Mouse (Mus musculus) thymus, adult 2 months (tissue): ENCODE measurements around the gene R3hdm4. TPM values are rescaled to one million over a fixed set of nuclear protein-coding genes. Genes with fewer than 3 reads are reported as not detected.

Experiments used
- DNase-seq: peaks from one replicate; pipeline ENCODE4 v3.0.0; 2021
- H3K27ac ChIP-seq: fragments of 200-500 bp; 2 replicates; pipeline ENCODE4 v1.5.1; 2012; ENCODE audit warnings: low read length, control low read depth; ENCODE audit not compliant: control insufficient read depth, insufficient read depth
- H3K27me3 ChIP-seq: fragments of 200-500 bp; 2 replicates; pipeline ENCODE4 v1.6.1; 2012; ENCODE audit warnings: mild to moderate bottlenecking, low read length, moderate library complexity, mixed read lengths; ENCODE audit not compliant: control insufficient read depth, insufficient read depth
- H3K36me3 ChIP-seq: fragments of 200-500 bp; 2 replicates; pipeline ENCODE4 v1.6.1; 2012; ENCODE audit warnings: mild to moderate bottlenecking, low read length, moderate library complexity; ENCODE audit not compliant: control insufficient read depth, insufficient read depth
- H3K4me1 ChIP-seq: fragments of 200-500 bp; replicated peaks from 2 replicates; pipeline ENCODE4 v1.6.1; 2012; ENCODE audit warnings: low read length; ENCODE audit not compliant: control insufficient read depth, insufficient read depth
- H3K4me3 ChIP-seq: fragments of 200-500 bp; 2 replicates; pipeline ENCODE4 v1.5.1; 2012; ENCODE audit warnings: mild to moderate bottlenecking, low read length, control low read depth, moderate library complexity; ENCODE audit not compliant: control insufficient read depth, insufficient read depth
- CTCF ChIP-seq: fragments of 200-500 bp; IDR thresholded peaks from 2 replicates; pipeline ENCODE4 v1.5.1; 2012; ENCODE audit warnings: mild to moderate bottlenecking, control low read depth, low read length, moderate library complexity, borderline replicate concordance; ENCODE audit not compliant: control insufficient read depth, poor library complexity, insufficient read depth; ENCODE audit errors: extremely low read depth
- POLR2A ChIP-seq: fragments of 200-500 bp; IDR thresholded peaks from 2 replicates; pipeline ENCODE4 v1.6.1; 2012; ENCODE audit warnings: mild to moderate bottlenecking, low read length, control low read depth, moderate library complexity; ENCODE audit not compliant: control insufficient read depth, poor library complexity, insufficient read depth; ENCODE audit errors: extremely low read depth
- WGBS: fragments of 180-500 bp; shearing (Covaris S2); methylation state at CpG from one replicate; pipeline ENCODE4 v1.1.7; 2018; 5-methylcytosine and 5-hydroxymethylcytosine counted together
- polyA plus RNA-seq: library from polyadenylated mRNA; depleted of rRNA; stranded (reverse); fragments of >200 nt; gene quantifications from 2 replicates; pipeline ENCODE4 v1.2.3, GENCODE M21; 2012

The R3hdm4 gene
- polyA plus RNA-seq, 1 experiment: 279 TPM

GRCm38 (mm10) chr10:79917532-79918100 is 3.4 kb downstream of the R3hdm4 start:
- Histone ChIP-seq H3K27ac (no peak overlapping the region), H3K4me3 (no peak overlapping the region), H3K27me3 (no peaks in the 10 kb centered on the region; the same call in 1 of the 2 replicates), H3K36me3 (no peaks in the 10 kb centered on the region), H3K4me1 (peaks cover 36% of the 10 kb centered on the region)
- 87% methylated on average over 5 of the region's 5 CpGs for WGBS
- no peak for TF ChIP-seq POLR2A
- no peak for TF ChIP-seq CTCF
- DNase-seq: no peak

- Histone ChIP-seq H3K4me3 (peak within 1 kb of the TSS; percentile 97), H3K36me3 (no peaks in the 10 kb centered on the region), H3K4me1 (peaks cover 36% of the 10 kb centered on the region), H3K27ac (peak within 1 kb of the TSS; percentile 30; the same call in 1 of the 2 replicates), H3K27me3 (no peaks in the 10 kb centered on the region; the same call in 1 of the 2 replicates)
- WGBS: 2% methylated on average over 42 of the region's 42 CpGs
- DNase-seq: peak; percentile 90
- 0 out of 2 replicates have a peak, but pooled peaks have one; percentile 15 for TF ChIP-seq CTCF
- TF ChIP-seq POLR2A: peak; percentile 82
These were observed 4.0 kb downstream of the R3hdm4 start, which contains the start of gene Kiss1r for GRCm38 (mm10) chr10:79916808-79917531. Gene Kiss1r, plus strand, starts transcription at chr10:79916971.

- 35% methylated on average over 8 of the region's 8 CpGs for WGBS
- H3K4me3 ChIP-seq: peak overlapping the region; percentile 97
- H3K4me1 ChIP-seq: peaks cover 36% of the 10 kb centered on the region
- H3K27ac ChIP-seq: no peak overlapping the region
- no peak for DNase-seq
- H3K36me3 ChIP-seq: no peaks in the 10 kb centered on the region
- TF ChIP-seq POLR2A: no peak
- TF ChIP-seq CTCF: no peak
- no peaks in the 10 kb centered on the region; the same call in 1 of the 2 replicates for H3K27me3 ChIP-seq
These were observed 4.9 kb downstream of the R3hdm4 start for GRCm38 (mm10) chr10:79916081-79916480.

GRCm38 (mm10) chr10:79914948-79915596 is 5.9 kb downstream of the R3hdm4 start:
- Histone ChIP-seq H3K4me1 (peaks cover 28% of the 10 kb centered on the region), H3K36me3 (no peaks in the 10 kb centered on the region), H3K27me3 (no peaks in the 10 kb centered on the region; the same call in 1 of the 2 replicates), H3K27ac (no peak overlapping the region), H3K4me3 (no peak overlapping the region)
- TF ChIP-seq POLR2A (no peak), CTCF (no peak)
- WGBS: 65% methylated on average over 7 of the region's 7 CpGs
- no peak for DNase-seq

DNA sequence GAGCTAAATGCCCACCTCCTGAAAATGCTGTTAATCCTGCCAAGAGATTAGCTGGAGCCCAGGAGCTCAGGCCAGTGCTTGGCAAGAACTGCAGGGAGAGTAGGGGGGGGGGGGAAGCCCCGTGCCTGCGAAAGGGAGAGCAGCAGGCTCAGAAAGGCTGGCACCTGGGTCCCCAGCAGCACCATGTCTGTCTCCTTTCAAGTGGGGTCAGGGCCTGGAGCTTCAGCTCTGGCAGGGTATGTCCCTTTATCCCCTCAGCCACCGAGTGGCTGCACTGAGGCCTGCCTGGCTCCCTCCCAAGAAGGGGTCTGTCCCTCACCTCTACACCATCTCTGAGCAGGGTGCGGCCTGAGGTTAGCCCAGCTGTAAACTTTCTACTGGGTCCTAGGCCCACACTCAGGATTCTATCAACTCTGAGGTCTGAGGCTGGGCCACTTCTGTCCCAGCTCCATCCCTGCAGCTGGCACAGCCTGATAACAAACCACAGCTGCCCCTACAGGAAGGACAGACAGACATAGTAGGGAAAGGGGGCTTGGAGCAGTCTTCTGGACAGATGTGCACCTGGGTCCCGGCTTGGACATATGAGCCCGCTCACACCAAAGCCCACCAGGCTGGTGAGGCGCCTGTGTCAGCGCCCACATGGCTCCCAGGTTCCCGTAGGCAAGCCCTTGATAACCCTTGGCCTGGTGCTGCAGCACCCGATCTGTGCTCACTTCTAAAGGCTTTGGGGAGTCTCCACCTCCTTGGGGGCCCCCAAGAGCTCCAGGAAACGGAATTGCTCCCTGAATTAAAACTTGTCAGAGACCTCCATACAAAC is 6.7 kb downstream of the R3hdm4 start:
- TF ChIP-seq CTCF (no peak), POLR2A (no peak)
- WGBS: 44% methylated on average over 11 of the region's 11 CpGs
- no peak overlapping the region for H3K27ac ChIP-seq
- H3K4me3 ChIP-seq: no peak overlapping the region
- peaks cover 36% of the 10 kb centered on the region for H3K4me1 ChIP-seq
- no peak for DNase-seq
- H3K27me3 ChIP-seq: no peaks in the 10 kb centered on the region
- H3K36me3 ChIP-seq: no peaks in the 10 kb centered on the region

DNA sequence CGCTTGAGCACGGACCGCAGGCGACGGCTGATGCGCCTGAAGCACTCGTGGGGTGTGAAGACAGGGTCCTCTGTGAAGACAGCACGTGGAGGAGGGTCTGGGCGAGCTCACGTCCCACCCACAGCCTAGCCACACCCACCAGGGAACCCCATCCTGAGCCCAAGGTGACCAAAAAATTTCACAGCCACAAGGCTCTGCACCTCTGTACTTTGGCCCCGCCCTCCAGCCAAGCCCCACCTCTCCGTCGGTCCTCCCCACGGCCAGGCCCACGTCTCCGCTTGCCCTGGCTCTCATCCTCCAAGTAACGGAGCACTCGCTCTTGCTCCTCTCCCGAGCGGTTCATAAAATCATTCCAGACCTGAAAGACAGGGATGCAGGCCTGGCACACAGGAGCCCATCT is 8.6 kb downstream of the R3hdm4 start:
- TF ChIP-seq CTCF: no peak
- WGBS: 96% methylated on average over 20 of the region's 20 CpGs
- Histone ChIP-seq H3K4me1 (peaks cover 35% of the 10 kb centered on the region), H3K4me3 (no peak overlapping the region), H3K36me3 (no peaks in the 10 kb centered on the region), H3K27me3 (no peaks in the 10 kb centered on the region), H3K27ac (no peak overlapping the region)
- DNase-seq: no peak
